Mouse (Mus musculus) 3T3-L1 (cell line): ENCODE data around the gene Slc38a4.

Experiments used
- DNase-seq: peaks from one replicate; pipeline ENCODE4 v3.0.0-alpha.2; 2015; ENCODE audit warnings: low read depth, low spot score

The Slc38a4 gene

DNA sequence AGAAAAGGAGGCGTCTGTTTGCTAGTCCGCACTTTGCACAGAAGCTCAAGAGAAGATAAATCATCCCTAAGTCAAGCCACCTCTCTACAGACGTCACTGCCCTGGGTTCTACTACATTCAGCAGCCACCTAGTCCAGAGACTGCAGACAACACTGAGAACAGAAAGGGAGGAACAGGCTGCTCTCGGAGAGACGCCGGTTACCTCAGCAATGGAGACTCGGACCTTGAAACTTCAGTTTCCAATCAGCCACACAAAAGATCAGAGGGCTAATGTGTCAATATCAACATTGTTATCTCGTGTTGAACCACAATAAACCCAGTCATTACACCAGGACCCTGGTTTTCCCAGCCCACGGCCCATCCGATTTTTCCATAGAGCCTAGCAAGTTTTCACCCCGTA is 36.4 kb downstream of the Slc38a4 start:
- no peak for DNase-seq

DNA sequence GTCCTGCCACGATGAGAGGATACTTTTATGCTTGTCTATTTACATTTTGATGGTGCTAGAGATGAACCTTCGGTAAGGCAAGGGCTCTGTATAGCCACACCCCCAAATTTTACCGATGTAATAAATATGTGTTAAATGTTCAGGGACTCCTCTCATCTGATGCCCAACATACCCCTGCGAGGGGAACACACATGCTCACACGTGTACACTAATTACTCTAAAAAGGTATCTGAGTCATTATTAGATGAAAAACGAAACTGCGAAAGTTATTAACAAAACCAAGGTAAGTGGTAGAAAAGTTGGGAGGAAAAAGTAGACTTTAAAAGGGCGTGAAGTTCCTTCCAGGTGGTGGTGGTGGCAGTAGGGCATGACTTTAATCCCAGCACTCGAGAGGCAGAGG is 38.6 kb downstream of the Slc38a4 start:
- no peak for DNase-seq

DNA sequence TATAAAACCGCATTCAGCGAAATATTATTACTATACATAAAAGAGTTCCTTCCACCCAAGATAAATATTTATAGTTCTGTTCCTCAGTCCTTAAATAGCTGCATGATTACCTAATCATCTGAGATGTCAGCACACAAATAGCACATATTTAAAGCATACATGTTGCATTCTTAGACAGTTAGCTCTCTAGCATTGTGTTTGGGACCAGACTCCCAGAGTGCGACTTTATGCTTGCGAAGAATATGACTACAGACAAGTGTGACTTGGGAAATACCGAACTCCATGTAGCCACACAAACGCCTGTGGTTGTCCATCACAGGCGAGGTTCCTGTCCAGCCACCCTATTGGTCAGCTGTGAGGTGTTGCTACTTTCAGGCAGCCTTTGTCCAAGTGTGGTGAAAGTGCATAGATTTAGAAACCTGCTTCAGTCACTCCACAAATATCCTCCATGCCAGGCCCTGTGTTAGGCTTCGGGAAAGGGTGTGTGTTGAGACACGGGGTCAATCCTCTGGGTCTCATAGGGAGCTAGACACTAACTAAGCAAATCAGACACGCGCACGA is 40.6 kb downstream of the Slc38a4 start:
- no peak for DNase-seq

DNA sequence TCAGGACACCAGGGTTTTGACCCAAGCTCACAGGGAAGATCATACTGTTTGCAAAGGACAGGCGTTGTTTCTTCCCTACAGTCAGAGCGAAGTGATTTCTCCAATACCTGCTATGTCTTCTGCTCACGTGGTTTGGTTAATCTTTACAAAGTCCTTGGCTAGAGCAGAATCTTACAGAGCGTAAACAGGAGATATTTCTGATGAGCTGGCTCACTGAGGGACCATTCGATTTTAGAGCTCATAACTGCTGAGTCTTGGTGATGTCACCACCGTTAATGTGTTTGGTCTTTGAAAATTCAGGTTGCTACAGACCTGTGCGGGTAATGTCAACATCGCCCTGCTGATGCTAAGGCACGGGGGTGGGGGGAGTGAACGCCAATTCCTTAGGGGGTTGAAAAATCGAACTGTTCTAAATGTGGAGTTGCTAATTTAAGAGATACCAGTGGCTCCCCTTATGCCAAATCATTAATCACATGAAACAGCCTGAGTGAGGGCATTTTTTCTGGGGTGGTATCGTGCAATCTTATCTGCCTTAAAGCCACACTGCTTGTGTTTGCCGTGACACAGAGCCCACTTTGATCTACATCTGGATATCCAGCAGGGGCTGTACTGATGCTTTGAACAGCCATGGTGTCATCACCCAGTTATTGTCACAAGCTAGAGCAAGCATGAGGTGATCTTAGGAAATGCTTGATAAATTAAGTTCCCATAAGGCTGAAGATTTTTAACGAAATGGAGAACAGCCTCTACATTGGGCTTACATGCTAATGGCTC is 44.0 kb downstream of the Slc38a4 start:
- no peak for DNase-seq

DNA sequence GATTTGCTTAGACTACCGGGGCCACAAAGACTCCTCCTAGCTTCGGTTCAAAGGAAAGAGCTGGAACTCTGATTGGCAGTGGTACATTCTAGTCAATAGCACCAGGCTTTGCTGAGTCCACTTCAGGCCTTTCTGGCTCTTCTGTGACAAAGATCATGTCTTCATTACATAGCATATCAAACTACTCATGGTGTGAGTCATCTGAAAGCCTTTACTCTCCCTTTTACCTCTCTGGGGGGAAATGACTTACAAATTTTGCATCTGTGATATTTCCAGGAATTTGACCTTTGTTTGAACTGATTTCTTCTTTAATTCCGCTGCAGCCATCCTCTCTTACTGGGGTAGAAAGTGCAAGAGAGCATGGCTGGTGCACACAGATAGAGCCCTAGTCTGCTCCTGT is 46.5 kb downstream of the Slc38a4 start:
- DNase-seq = peak; percentile 76

DNA sequence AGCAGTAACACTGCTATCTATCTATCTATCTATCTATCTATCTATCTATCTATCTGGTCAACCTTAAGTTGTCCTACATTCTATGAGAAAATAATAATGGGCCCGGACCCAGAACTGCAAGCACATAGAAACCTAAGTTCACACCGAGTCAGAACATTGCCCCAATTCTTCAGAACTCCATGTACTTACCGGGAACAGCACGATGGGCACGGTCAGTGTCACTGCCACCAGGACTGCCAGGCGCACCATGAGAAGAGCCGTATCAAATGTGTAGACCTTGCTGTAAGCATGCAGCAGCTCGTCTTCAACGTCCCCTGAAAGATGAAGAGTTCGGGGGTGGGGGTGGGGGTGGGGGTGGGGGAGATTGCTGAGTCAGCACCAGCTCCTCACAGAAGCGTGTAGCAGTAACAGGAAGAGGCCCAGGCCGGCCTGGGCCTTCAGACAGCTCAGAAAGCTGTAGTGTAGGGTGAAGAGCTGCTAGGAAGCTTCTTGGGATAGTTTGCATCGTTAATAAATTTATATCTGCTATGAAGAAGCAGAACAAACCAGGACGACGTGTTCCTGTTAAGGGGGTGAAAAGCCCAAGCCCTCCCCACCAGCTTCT is 50.0 kb downstream of the Slc38a4 start:
- no peak for DNase-seq

DNA sequence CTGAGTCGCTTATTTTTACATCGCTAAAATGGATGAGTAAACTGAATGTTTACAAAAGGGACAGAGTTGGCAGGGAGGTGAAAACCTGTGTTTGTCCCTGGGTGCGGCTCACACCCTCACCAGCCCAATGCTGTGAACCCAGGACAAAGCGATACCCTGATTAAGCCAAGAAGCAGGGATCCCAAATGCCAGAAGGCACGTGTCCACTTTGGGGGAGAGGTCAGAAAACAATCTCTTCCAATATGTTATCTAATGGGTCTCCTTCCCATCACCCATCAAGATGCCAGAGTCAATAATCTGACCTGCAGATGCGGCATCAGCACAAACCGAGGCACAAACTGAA is 51.3 kb downstream of the Slc38a4 start:
- DNase-seq = no peak

DNA sequence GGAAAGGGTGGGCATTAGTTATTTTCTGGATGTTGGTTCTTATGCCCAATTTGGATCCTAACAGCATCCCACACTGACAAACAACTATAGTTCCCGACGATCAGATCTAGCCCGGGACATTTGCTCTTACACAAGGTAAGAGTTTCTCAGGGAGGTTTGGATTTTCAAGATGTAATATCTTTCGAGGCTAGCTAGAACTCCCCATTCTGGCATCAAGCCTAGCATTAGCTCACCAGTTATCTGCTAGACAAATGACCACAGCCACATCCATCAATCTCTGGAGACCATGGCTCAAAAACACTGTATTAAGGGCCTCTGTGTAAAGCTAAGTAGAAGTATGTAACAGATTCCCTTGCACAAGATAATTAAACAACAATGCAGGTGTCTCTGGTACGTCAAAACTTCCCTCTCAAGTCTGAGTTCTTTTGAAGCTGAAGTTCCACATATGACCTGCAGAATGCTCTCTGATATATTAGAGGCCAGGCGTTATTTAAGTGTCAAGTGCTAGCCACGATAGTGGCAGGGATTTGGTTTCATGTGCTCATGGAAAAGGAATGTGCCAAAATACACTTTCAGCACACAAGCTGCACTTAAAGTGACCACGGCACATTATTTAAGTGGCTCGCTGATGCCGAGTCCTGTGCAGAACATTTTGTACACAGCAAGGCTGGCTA is 51.8 kb downstream of the Slc38a4 start:
- peak; percentile 87 for DNase-seq

DNA sequence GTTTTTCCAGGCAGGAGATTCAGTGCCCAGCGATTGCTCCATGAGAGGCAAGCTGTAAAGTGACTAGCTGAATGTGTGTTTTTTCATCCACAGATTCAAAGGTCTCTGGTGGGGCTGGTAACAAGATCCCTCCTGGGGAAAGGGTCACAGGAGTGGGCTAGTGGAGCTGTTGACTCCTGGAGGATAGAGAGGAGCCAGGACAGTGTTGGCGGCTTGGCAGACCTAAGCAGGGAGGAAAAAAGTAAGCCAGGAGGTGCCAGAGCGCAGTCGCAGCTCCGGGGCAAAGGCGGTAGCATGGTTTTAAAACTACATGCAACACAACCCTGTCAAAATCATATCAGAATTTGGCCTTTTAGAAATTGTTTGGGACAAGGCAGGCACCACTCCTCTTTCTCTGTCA is 52.6 kb downstream of the Slc38a4 start:
- DNase-seq = no peak

DNA sequence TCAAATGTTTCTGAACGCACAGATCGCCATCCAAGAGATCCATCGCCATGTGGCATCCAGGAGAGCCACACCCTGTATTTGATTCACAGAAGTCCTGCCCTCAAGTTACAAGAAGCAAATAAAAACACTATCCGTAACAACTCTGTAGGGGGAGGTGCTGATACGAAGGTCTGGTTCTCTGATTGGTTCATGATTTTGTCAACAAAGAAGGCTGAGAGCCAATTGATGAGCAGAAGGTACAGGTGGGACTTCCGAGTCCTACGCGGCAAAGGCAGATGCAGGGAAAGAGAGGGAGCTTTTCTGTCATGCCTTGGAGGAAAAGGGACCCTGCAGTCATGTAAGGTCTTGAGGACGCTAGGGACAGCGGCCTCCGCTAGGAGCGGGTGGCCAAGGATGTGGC is 53.0 kb downstream of the Slc38a4 start:
- DNase-seq = no peak

DNA sequence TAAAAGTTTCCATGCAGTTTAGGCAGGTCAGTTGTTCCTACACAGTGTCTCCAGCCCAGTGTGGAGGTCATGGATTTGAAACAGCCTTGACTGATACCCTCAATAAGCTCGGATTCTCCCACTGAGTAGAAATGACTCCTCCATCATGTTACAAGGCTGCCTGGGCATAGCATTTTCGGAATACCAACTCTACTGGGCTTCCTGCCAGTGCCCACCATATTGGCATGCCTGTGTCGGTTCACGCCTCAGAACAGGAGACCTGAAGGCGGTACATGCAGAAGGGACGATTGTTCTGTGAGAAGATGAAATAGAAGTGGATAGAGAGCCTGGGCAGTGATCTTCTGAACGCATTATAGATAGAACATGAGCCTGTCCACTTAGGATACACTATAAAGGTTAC is 53.9 kb downstream of the Slc38a4 start:
- peak; percentile 20 for DNase-seq

DNA sequence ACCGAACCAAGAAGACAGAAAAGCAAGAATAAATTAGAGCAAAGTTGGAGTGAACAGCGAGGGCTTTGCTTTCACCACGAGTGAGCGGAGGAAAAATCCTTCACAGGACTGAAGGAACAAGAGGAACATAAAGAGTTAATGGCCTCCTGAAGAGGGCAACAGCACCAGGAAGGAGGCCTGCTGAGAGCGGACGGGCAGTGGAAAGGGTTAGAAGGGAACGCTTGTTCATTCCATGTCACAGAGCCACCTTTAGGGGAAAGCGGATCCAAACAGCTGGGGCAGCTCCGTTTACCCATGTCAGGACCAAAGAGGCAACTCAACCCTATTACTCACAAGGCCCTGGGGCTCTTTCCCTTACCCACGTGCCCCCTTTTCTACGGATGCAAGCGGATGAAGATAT is 54.3 kb downstream of the Slc38a4 start:
- peak; percentile 30 for DNase-seq

DNA sequence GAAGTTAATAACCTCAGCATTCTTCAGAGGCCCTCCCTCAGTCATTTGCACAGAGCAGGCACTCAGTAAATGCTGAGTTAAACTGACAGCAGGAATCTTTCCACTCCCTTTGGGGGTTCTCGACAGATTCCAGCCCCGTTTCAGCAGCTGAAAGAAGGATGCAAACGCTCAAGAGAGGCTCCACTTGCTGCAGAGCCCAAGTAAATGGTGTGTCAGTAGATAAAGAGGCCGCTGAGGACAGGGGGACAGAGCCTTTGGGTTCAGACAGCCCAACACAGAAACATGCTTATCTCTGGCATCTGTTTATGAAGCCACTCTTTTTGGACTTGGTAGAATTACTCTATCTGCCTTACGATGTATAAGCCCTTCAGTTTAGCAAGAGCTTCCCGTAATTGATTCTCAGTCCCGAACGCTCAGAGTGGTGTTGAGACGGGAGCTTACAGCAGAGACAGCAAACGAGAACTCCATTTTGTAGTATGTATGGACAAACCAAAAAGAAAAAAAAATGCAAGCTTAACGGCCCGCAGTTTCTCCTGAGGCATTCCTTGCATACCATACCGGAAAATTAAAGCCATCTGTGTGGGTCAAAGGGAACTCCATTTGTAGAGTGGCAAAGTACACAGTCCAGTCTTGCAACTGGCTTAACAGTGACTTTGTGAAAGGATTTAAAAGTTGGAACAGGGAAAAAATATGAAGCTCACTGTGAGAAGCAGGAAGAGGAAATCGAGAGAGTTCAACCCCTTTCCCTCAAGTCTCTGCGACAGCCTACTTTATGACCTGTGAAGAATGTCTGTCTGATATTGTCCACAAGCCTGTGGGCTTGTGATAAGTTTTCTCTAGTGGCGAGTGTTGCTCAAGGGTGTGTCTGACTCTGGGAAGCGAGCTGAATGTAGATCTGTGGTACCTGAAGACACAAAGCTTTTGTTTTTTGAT is 55.2 kb downstream of the Slc38a4 start:
- DNase-seq = peak; percentile 97

DNA sequence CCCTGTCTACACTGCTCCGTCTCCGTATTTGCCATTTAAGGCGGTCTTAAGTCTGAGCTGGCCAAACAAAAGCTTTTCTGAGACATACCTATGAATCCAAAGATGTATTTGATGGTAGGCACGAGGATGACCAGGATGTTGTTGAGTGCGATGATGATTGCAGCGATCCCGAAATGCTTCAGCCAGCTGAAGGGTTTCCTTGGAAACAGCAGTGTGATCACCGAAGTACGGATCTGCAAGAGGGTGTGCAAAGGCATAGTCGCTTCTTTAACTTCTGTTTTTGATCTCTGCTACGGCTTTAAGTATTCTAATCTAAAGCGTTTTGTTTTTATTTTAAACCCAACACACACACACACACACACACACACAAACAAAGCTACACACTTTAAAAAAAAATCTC is 56.4 kb downstream of the Slc38a4 start:
- DNase-seq = no peak

DNA sequence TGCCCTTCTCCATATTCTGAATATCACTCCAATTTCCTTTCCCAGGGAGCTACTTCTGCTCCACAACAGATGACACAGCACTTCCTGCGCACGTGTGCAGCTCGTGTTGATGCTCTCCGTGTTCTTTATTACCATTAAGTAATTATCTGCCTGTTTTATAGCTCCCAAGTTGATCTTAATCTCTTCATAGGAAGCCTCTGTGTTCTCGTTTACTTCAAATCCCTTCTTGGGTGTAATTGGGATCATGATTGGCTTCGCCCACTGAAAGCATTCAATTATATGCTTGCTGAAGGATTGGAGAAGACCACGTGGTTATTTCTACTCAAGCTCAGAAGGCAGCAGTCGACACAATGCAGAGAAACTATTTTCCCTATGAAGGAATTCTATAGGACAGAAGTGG is 70.1 kb downstream of the Slc38a4 start:
- no peak for DNase-seq

DNA sequence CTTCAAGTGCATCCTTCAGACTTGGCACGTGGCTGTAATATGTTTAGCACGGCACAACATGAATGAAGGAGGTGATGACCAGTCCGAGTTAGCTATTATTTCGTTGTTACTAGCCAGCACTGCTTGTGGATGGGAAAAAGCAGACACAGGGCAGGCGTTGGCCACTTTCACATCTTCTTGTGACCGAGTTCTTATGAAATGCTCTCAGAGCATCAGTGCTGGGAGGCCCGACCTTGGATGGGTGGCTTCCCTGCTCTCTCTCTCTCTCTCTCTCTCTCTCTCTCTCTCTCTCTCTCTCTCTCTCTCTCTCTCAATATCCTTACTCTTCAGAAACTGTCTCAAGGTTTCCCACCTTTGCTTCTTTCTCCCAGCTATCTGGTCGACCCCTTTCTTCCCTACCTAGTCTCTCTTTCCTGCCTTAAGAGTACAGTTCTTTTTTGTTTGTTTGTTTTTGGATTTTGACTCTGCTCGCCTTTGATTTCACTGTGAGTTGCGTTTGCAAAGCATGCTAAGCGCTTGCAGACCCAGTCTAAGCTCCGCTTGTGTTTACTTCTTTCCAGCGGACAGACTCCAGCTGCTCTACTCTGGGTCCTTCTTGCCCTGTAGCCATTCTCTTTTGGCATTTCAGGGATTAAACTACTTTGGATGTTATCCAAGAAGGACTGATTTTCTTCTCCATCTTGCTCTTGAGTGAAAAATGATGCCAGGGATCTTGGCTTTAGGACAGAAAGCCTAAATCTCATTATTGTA is 72.0 kb downstream of the Slc38a4 start:
- no peak for DNase-seq

DNA sequence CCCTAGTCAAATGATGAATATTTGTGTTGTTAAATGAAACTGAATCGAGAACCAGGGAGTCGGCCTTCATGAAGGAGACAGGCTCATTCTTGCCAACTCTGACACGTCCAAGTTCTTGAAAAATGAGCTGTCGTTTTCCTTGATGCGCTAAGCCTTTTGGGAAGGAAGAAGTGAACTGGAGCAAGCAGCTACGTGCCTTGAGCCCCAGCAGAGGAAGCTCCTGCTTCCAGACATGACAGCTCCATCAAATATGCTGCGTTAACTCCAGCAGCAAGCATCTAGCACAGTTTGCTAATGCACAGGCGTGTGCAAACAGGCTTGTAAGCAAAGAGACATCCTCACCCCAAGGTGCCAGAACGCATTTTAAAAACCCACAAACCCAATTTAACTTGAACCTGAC is 80.6 kb downstream of the Slc38a4 start:
- no peak for DNase-seq

DNA sequence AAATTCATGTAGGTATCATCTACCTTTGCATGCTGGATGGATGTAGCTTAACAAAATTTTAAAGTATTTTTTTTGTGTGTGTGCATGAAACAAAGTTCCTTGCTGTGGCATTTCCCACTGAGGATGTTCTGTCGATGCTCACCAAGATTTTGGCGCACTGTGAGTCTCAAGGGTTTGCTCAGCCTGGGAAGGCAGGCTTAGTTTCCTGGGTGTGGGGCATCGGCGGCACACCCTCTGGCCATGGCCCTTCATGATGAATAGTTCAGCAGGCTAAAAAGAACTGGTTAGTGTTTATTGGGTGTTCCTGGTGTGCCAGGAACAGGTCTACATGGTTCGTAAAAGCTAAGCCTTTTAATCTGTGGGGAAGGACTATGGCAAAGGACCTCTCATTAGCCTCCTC is 81.6 kb downstream of the Slc38a4 start:
- DNase-seq = no peak

DNA sequence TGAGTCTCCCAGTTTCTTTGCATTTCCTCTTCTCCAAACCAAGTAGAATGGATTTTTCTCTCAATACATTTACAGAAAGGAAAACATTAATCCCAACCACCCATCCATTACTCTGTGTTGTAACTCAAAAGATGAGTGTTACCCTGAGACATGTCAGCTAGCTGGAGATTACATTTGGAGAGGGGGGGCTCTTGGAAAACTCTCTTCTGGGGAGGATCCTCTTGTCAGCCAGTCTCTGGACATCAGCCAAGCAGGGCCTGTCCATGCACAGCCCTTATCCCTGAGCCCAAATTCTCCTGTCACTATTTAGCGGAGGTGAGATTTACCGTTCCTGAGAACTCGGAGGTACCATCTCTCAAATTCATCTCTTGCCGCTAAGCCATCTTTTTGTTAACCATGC is 82.4 kb downstream of the Slc38a4 start:
- DNase-seq = no peak

DNA sequence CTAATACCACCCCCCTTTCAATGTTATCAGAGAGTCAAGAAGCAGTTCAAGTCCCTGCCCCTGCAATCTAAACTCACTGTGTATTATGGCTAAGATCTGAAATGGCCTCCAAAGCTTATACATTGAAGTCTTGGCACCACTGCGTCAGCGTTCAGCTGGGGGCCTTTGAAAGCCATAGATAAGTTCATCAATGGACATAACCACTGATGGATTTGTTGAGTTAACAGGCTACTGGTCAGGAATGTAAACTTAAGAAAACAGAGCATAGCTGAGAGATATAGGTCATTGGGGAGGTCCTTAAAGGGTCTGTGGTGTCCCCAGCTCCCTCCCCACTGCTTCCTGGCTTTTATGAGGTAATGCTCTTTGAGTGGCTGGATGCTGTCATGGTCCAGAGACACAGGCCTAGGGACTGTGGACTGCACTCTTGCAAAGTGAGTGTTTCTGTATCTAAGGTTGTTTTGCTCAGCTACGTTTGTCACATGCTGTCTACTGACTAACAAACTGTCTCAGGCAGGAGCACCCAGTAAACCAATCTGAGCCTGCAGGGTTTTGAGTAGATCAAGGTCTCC is 83.0 kb downstream of the Slc38a4 start:
- no peak for DNase-seq

DNA sequence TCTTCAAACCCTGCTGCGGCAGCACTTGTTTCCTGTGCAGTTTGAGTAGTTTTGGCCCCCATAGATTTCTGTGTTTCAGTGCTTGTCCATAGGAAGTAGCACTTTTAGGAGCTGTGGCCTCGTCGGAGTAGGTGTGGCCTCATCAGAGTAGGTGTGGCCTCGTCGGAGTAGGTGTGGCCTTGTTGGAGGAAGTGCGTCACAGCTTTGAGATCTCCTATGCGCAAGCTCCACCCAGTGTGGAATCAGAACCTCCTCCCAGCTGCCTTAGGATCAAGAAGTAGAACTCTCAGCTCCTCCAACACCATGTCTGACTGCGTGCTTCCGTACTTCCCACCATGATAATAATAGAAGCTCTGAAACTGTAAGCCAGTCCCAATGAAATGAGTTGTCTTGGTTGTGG is 83.8 kb downstream of the Slc38a4 start:
- no peak for DNase-seq
